Mouse (Mus musculus) lung, postnatal 0 days (tissue): ENCODE data around the gene Ttc7. TPM values are rescaled to one million over a fixed set of nuclear protein-coding genes. Genes with fewer than 3 reads are reported as not detected.

Source experiments
- ATAC-seq: fragments of 200-750 bp; cut with Nextera tagmentation; 2 replicates; pipeline ENCODE4 v1.8.0; 2017; ENCODE audit warnings: moderate library complexity
- DNase-seq: peaks from one replicate; pipeline ENCODE4 v3.0.0-alpha.2; 2016; ENCODE audit warnings: low spot score
- H3K27ac ChIP-seq: fragments of 300-500 bp; sonication (generic); 2 replicates; pipeline ENCODE4 v1.5.1; 2014; ENCODE audit warnings: antibody characterized with exemption, mild to moderate bottlenecking, low read length, mixed read lengths
- H3K27me3 ChIP-seq: fragments of 300-500 bp; sonication (generic); replicated peaks from 2 replicates; pipeline ENCODE4 v1.6.1; 2014; ENCODE audit warnings: low read length, mixed read lengths; ENCODE audit not compliant: insufficient read depth
- H3K36me3 ChIP-seq: fragments of 300-500 bp; sonication (generic); 2 replicates; pipeline ENCODE4 v1.6.1; 2014; ENCODE audit warnings: low read length, mixed read lengths; ENCODE audit not compliant: insufficient read depth
- H3K4me1 ChIP-seq: fragments of 300-500 bp; sonication (generic); 2 replicates; pipeline ENCODE4 v1.6.1; 2014; ENCODE audit warnings: antibody characterized with exemption, low read depth, low read length, mixed read lengths; ENCODE audit not compliant: insufficient read depth
- H3K4me2 ChIP-seq: fragments of 300-500 bp; sonication (generic); replicated peaks from 2 replicates; pipeline ENCODE4 v1.6.1; 2014; ENCODE audit warnings: low read depth, mild to moderate bottlenecking, low read length, moderate library complexity, mixed read lengths
- H3K4me3 ChIP-seq: fragments of 300-500 bp; sonication (generic); 2 replicates; pipeline ENCODE4 v1.5.1; 2014; ENCODE audit warnings: low read depth, low read length
- H3K9ac ChIP-seq: fragments of 300-500 bp; sonication (generic); replicated peaks from 2 replicates; pipeline ENCODE4 v1.6.1; 2014; ENCODE audit warnings: low read depth, mild to moderate bottlenecking
- H3K9me3 ChIP-seq: fragments of 300-500 bp; sonication (generic); 2 replicates; pipeline ENCODE4 v1.6.1; 2016; ENCODE audit warnings: low read length, mixed read lengths
- CTCF ChIP-seq: IDR thresholded peaks from 2 replicates; pipeline ENCODE4 v1.5.1; 2016; ENCODE audit warnings: antibody characterized with exemption, mild to moderate bottlenecking
- EP300 ChIP-seq: IDR thresholded peaks from 2 replicates; pipeline ENCODE4 v1.6.1; 2016; ENCODE audit warnings: antibody characterized with exemption, mild to moderate bottlenecking, control low read depth
- WGBS: fragments of 180-500 bp; shearing (Covaris S2); extraction: QIAGEN DNeasy Blood & Tissue Kit; methylation state at CpG from one replicate; pipeline ENCODE4 v1.1.7; 2014; 5-methylcytosine and 5-hydroxymethylcytosine counted together
- polyA plus RNA-seq: library from polyadenylated mRNA; unstranded; fragments of >200 nt; fragmentation: Nextera tagmentation; extraction: Ambion mirVana; gene quantifications from 2 replicates; pipeline ENCODE4 v1.2.1, GENCODE M21; 2015

Gene Ttc7
- polyA plus RNA-seq, 1 experiment from 2014 or later: 16.4 TPM

- Histone ChIP-seq H3K4me1 (no peaks in the 10 kb centered on the region), H3K27me3 (no peaks in the 10 kb centered on the region), H3K4me3 (no peak overlapping the region), H3K36me3 (peaks cover 23% of the 10 kb centered on the region), H3K9ac (no peak overlapping the region), H3K4me2 (no peak overlapping the region), H3K9me3 (no peaks in the 10 kb centered on the region), H3K27ac (no peak overlapping the region)
- TF ChIP-seq EP300: no peak
- TF ChIP-seq CTCF: no peak
- ATAC-seq (no peak), DNase-seq (no peak)
- 81% methylated on average over 16 of the region's 16 CpGs for WGBS
Measured at GRCm38 (mm10) chr17:87255672-87256071, 27.0 kb upstream of the Ttc7 start.

- H3K27me3 ChIP-seq: no peaks in the 10 kb centered on the region
- H3K9me3 ChIP-seq: no peaks in the 10 kb centered on the region
- no peak overlapping the region for H3K4me2 ChIP-seq
- ATAC-seq (no peak), DNase-seq (peak; percentile 74)
- no peak overlapping the region for H3K4me3 ChIP-seq
- no peaks in the 10 kb centered on the region; the same call in 1 of the 2 replicates for H3K36me3 ChIP-seq
- TF ChIP-seq CTCF (no peak), EP300 (0 out of 2 replicates have a peak, but pooled peaks have one; percentile 16)
- peaks cover 8% of the 10 kb centered on the region; the same call in 1 of the 2 replicates for H3K4me1 ChIP-seq
- 64% methylated on average over 6 of the region's 6 CpGs for WGBS
- H3K27ac ChIP-seq: peak overlapping the region; percentile 65; the same call in 1 of the 2 replicates
- no peak overlapping the region for H3K9ac ChIP-seq
Measured at GRCm38 (mm10) chr17:87263401-87263800, 19.3 kb upstream of the Ttc7 start.

GRCm38 (mm10) chr17:87264054-87264830 lies 18.4 kb upstream of the Ttc7 start:
- H3K4me3 ChIP-seq: peak overlapping the region; percentile 2; the same call in 1 of the 2 replicates
- no peaks in the 10 kb centered on the region for H3K27me3 ChIP-seq
- peak overlapping the region; percentile 90 for H3K4me2 ChIP-seq
- H3K9me3 ChIP-seq: no peaks in the 10 kb centered on the region
- TF ChIP-seq CTCF (no peak), EP300 (no peak)
- H3K9ac ChIP-seq: no peak overlapping the region
- peak overlapping the region; percentile 43; the same call in 1 of the 2 replicates for H3K27ac ChIP-seq
- ATAC-seq: no peak
- H3K4me1 ChIP-seq: peaks cover 8% of the 10 kb centered on the region; the same call in 1 of the 2 replicates
- WGBS: 79% methylated on average over 11 of the region's 11 CpGs
- DNase-seq: no peak
- H3K36me3 ChIP-seq: no peaks in the 10 kb centered on the region

GRCm38 (mm10) chr17:87264927-87265791 lies 17.5 kb upstream of the Ttc7 start:
- Histone ChIP-seq H3K27ac (peak overlapping the region; percentile 86), H3K36me3 (no peaks in the 10 kb centered on the region), H3K4me1 (peaks cover 8% of the 10 kb centered on the region; the same call in 1 of the 2 replicates), H3K4me2 (peak overlapping the region; percentile 90), H3K4me3 (peak overlapping the region; percentile 84), H3K9ac (peak overlapping the region; percentile 79), H3K27me3 (no peaks in the 10 kb centered on the region), H3K9me3 (no peaks in the 10 kb centered on the region)
- 4% methylated on average over 28 of the region's 28 CpGs for WGBS
- ATAC-seq (peak; percentile 55), DNase-seq (no peak)
- TF ChIP-seq CTCF (no peak), EP300 (no peak)

- Histone ChIP-seq H3K4me2 (peak within 1 kb of the TSS; percentile 90), H3K36me3 (no peaks in the 10 kb centered on the region), H3K27me3 (no peaks in the 10 kb centered on the region), H3K9ac (peak within 1 kb of the TSS; percentile 79), H3K4me3 (peak within 1 kb of the TSS; percentile 84), H3K4me1 (peaks cover 8% of the 10 kb centered on the region; the same call in 1 of the 2 replicates), H3K27ac (peak within 1 kb of the TSS; percentile 86), H3K9me3 (no peaks in the 10 kb centered on the region)
- ATAC-seq (peak; percentile 97), DNase-seq (peak; percentile 96)
- TF ChIP-seq EP300 (no peak), CTCF (peak; percentile 58)
- WGBS: 2% methylated on average over 26 of the region's 41 CpGs
Measured at GRCm38 (mm10) chr17:87265792-87266186, 16.9 kb upstream of the Ttc7 start, which contains the start of gene Mcfd2. Gene Mcfd2, minus strand, starts transcription at chr17:87265935.

- no peaks in the 10 kb centered on the region for H3K9me3 ChIP-seq
- DNase-seq: peak; percentile 72
- ATAC-seq: no peak
- no peak overlapping the region for H3K9ac ChIP-seq
- peaks cover 3% of the 10 kb centered on the region; the same call in 1 of the 2 replicates for H3K4me1 ChIP-seq
- 41% methylated on average over 6 of the region's 6 CpGs for WGBS
- H3K36me3 ChIP-seq: no peaks in the 10 kb centered on the region
- H3K4me2 ChIP-seq: no peak overlapping the region
- no peak overlapping the region for H3K4me3 ChIP-seq
- H3K27me3 ChIP-seq: no peaks in the 10 kb centered on the region
- TF ChIP-seq EP300 (no peak), CTCF (no peak)
- no peak overlapping the region for H3K27ac ChIP-seq
Measured at GRCm38 (mm10) chr17:87269454-87269853, 13.2 kb upstream of the Ttc7 start.
